Mouse (Mus musculus) MEL (cell line): Measurements from ENCODE around the gene Actr10. TPM values are rescaled to one million over a fixed set of nuclear protein-coding genes. Genes with fewer than 3 reads are reported as not detected.

ENCODE experiments used
- DNase-seq: peaks from one replicate; pipeline ENCODE4 v3.0.0; 2011; ENCODE audit warnings: low read depth, low spot score
- H3K27ac ChIP-seq: 2 replicates; pipeline ENCODE4 v1.5.1; 2012; ENCODE audit warnings: low read depth, mild to moderate bottlenecking, control low read depth, low read length, moderate library complexity; ENCODE audit not compliant: control insufficient read depth
- H3K27me3 ChIP-seq, 2 experiments: fragments of 150-350 bp in 1 of 2; sonication (generic) in 1 of 2; 2 replicates each; pipeline ENCODE4 v1.6.1; 2012; ENCODE audit warnings: low read length in 2 of 2, mild to moderate bottlenecking in 2 of 2, improper control_type of control experiment in 1 of 2, moderate library complexity in 1 of 2; ENCODE audit not compliant: insufficient read depth in 2 of 2, control insufficient read depth in 1 of 2
- H3K36me3 ChIP-seq, 2 experiments: 2 replicates each; pipeline ENCODE4 v1.6.1; 2012 to 2014; ENCODE audit warnings: low read length in 2 of 2, improper control_type of control experiment in 1 of 2, inconsistent platforms in 1 of 2, mild to moderate bottlenecking in 1 of 2; ENCODE audit not compliant: insufficient read depth in 2 of 2, control insufficient read depth in 1 of 2
- H3K4me1 ChIP-seq, 2 experiments: fragments of 150-350 bp in 1 of 2; sonication (generic) in 1 of 2; 2 replicates each; pipeline ENCODE4 v1.6.1; 2012; ENCODE audit warnings: low read length in 2 of 2, improper control_type of control experiment in 1 of 2, mild to moderate bottlenecking in 1 of 2; ENCODE audit not compliant: insufficient read depth in 2 of 2, control insufficient read depth in 1 of 2
- H3K4me3 ChIP-seq, 2 experiments: fragments of 150-350 bp in 1 of 2; sonication (generic) in 1 of 2; 2 replicates each; pipeline ENCODE4 v1.5.1; 2012; ENCODE audit warnings: low read depth in 2 of 2, low read length in 2 of 2, mild to moderate bottlenecking in 2 of 2, moderate library complexity in 2 of 2, control low read depth in 1 of 2, improper control_type of control experiment in 1 of 2; ENCODE audit not compliant: control insufficient read depth in 1 of 2, insufficient read depth in 1 of 2
- H3K79me2 ChIP-seq: 2 replicates; pipeline ENCODE4 v1.6.1; 2012; ENCODE audit warnings: mild to moderate bottlenecking, low read length, moderate library complexity; ENCODE audit not compliant: control insufficient read depth, poor library complexity, insufficient read depth
- H3K9ac ChIP-seq: 2 replicates; pipeline ENCODE4 v1.6.1; 2012; ENCODE audit warnings: low read depth, mild to moderate bottlenecking, control low read depth, low read length, moderate library complexity; ENCODE audit not compliant: control insufficient read depth, poor library complexity, severe bottlenecking
- H3K9me3 ChIP-seq: fragments of 150-350 bp; sonication (generic); replicated peaks from 2 replicates; pipeline ENCODE4 v1.6.1; 2012; ENCODE audit warnings: mild to moderate bottlenecking, low read length, improper control_type of control experiment, moderate library complexity; ENCODE audit not compliant: insufficient read depth
- CHD1 ChIP-seq: IDR thresholded peaks from 2 replicates; pipeline ENCODE4 v1.6.1; 2012; ENCODE audit warnings: low read depth, mild to moderate bottlenecking, inconsistent platforms, low read length, improper control_type of control experiment
- CHD2 ChIP-seq: IDR thresholded peaks from 2 replicates; pipeline ENCODE4 v1.6.1; 2011; ENCODE audit warnings: low read length, improper control_type of control experiment
- CTCF ChIP-seq, 3 experiments: IDR thresholded peaks in 2 of 3; conservative IDR thresholded peaks in 1 of 3; 2 replicates each; pipeline ENCODE4 v1.5.1; 2011 to 2012; ENCODE audit warnings: low read length in 3 of 3, low read depth in 2 of 3, mild to moderate bottlenecking in 2 of 3, improper control_type of control experiment in 1 of 3, inconsistent platforms in 1 of 3, mixed read lengths in 1 of 3, moderate library complexity in 1 of 3; ENCODE audit not compliant: control insufficient read depth in 1 of 3, insufficient read depth in 1 of 3, poor library complexity in 1 of 3, severe bottlenecking in 1 of 3
- E2F4 ChIP-seq: IDR thresholded peaks from 2 replicates; pipeline ENCODE4 v1.6.1; 2011; ENCODE audit warnings: low read depth, low read length, improper control_type of control experiment, borderline replicate concordance
- ELF1 ChIP-seq: IDR thresholded peaks from 2 replicates; pipeline ENCODE4 v1.6.1; 2014; ENCODE audit warnings: low read depth, mild to moderate bottlenecking, inconsistent platforms, low read length, improper control_type of control experiment, moderate library complexity
- EP300 ChIP-seq, 2 experiments: IDR thresholded peaks; 2 replicates each; pipeline ENCODE4 v1.6.1; 2011; ENCODE audit warnings: improper control_type of control experiment in 2 of 2, low read length in 2 of 2, low read depth in 1 of 2, mild to moderate bottlenecking in 1 of 2
- GABPA ChIP-seq: IDR thresholded peaks from 2 replicates; pipeline ENCODE4 v1.6.1; 2012; ENCODE audit warnings: low read depth, mild to moderate bottlenecking, inconsistent platforms, low read length, improper control_type of control experiment, moderate library complexity
- KAT2A ChIP-seq: conservative IDR thresholded peaks from 2 replicates; pipeline ENCODE4 v1.6.1; 2012; ENCODE audit warnings: low read depth, low read length, improper control_type of control experiment, inconsistent platforms
- MAFK ChIP-seq: IDR thresholded peaks from 2 replicates; pipeline ENCODE4 v1.6.1; 2011; ENCODE audit warnings: low read depth, mild to moderate bottlenecking, low read length, improper control_type of control experiment, borderline replicate concordance
- MAX ChIP-seq: IDR thresholded peaks from 2 replicates; pipeline ENCODE4 v1.6.1; 2011; ENCODE audit warnings: low read length, improper control_type of control experiment
- MAZ ChIP-seq: IDR thresholded peaks from 2 replicates; pipeline ENCODE4 v1.6.1; 2012; ENCODE audit warnings: low read depth, mild to moderate bottlenecking, inconsistent platforms, low read length, improper control_type of control experiment
- MEF2A ChIP-seq: IDR thresholded peaks from 2 replicates; pipeline ENCODE4 v1.6.1; 2014; ENCODE audit warnings: low read depth, mild to moderate bottlenecking, inconsistent platforms, low read length, improper control_type of control experiment; ENCODE audit not compliant: poor library complexity, insufficient replicate concordance, severe bottlenecking; ENCODE audit errors: extremely low read depth
- MXI1 ChIP-seq: IDR thresholded peaks from 2 replicates; pipeline ENCODE4 v1.6.1; 2011; ENCODE audit warnings: mild to moderate bottlenecking, low read depth, low read length, improper control_type of control experiment
- MYB ChIP-seq: IDR thresholded peaks from 2 replicates; pipeline ENCODE4 v1.6.1; 2011; ENCODE audit warnings: mild to moderate bottlenecking, low read depth, low read length, improper control_type of control experiment
- MYC ChIP-seq: IDR thresholded peaks from 2 replicates; pipeline ENCODE4 v1.6.1; 2011; ENCODE audit warnings: low read depth, mild to moderate bottlenecking, low read length, improper control_type of control experiment, moderate library complexity
- NELFE ChIP-seq: IDR thresholded peaks from 2 replicates; pipeline ENCODE4 v1.6.1; 2011; ENCODE audit warnings: low read depth, low read length, improper control_type of control experiment
- NRF1 ChIP-seq: IDR thresholded peaks from 2 replicates; pipeline ENCODE4 v1.6.1; 2014; ENCODE audit warnings: low read depth, mild to moderate bottlenecking, inconsistent platforms, low read length, improper control_type of control experiment, moderate library complexity; ENCODE audit not compliant: poor library complexity, insufficient read depth, severe bottlenecking
- POLR2A ChIP-seq, 2 experiments: IDR thresholded peaks; 2 replicates each; pipeline ENCODE4 v1.6.1; 2011 to 2012; ENCODE audit warnings: low read length in 2 of 2, mild to moderate bottlenecking in 2 of 2, control low read depth in 1 of 2, improper control_type of control experiment in 1 of 2, low read depth in 1 of 2, moderate library complexity in 1 of 2; ENCODE audit not compliant: control insufficient read depth in 1 of 2, insufficient read depth in 1 of 2, poor library complexity in 1 of 2
- POLR2AphosphoS2 ChIP-seq: IDR thresholded peaks from 2 replicates; pipeline ENCODE4 v1.6.1; 2011; ENCODE audit warnings: low read length, improper control_type of control experiment
- POLR2AphosphoS5 ChIP-seq: IDR thresholded peaks from 2 replicates; pipeline ENCODE4 v1.6.1; 2012; ENCODE audit warnings: low read depth, borderline replicate concordance, mild to moderate bottlenecking, inconsistent platforms, low read length, moderate library complexity, mixed read lengths
- RAD21 ChIP-seq: IDR thresholded peaks from 2 replicates; pipeline ENCODE4 v1.6.1; 2011; ENCODE audit warnings: mild to moderate bottlenecking, low read depth, low read length, improper control_type of control experiment
- TAL1 ChIP-seq: IDR thresholded peaks from 2 replicates; pipeline ENCODE4 v1.6.1; 2012; ENCODE audit warnings: mild to moderate bottlenecking, inconsistent platforms, low read length, moderate library complexity, mixed read lengths
- TBP ChIP-seq: IDR thresholded peaks from 2 replicates; pipeline ENCODE4 v1.8.0; 2011; ENCODE audit warnings: low read depth, low read length, improper control_type of control experiment
- TCF12 ChIP-seq: IDR thresholded peaks from 2 replicates; pipeline ENCODE4 v1.6.1; 2014; ENCODE audit warnings: low read depth, mild to moderate bottlenecking, inconsistent platforms, low read length, improper control_type of control experiment, moderate library complexity
- USF1 ChIP-seq: IDR thresholded peaks from 2 replicates; pipeline ENCODE4 v1.6.1; 2014; ENCODE audit warnings: low read depth, mild to moderate bottlenecking, inconsistent platforms, low read length, improper control_type of control experiment, moderate library complexity
- USF2 ChIP-seq, 2 experiments: IDR thresholded peaks; 2 replicates each; pipeline ENCODE4 v1.6.1; 2011 to 2012; ENCODE audit warnings: improper control_type of control experiment in 2 of 2, low read length in 2 of 2, borderline replicate concordance in 1 of 2, inconsistent platforms in 1 of 2, low read depth in 1 of 2, mild to moderate bottlenecking in 1 of 2; ENCODE audit not compliant: insufficient read depth in 1 of 2
- polyA plus RNA-seq, 2 experiments: library from polyadenylated mRNA; stranded (reverse) in 1 of 2; unstranded in 1 of 2; fragments of >175 nt in 1 of 2; fragments of >200 nt in 1 of 2; gene quantifications; 2 replicates each; pipeline versions ENCODE4 v1.2.1 to v1.2.4; 2012; ENCODE audit warnings: low replicate concordance in 2 of 2, low read depth in 1 of 2; ENCODE audit not compliant: insufficient read length in 2 of 2, insufficient read depth in 1 of 2, missing spikeins in 1 of 2
- total RNA-seq: library from RNA; depleted of rRNA; stranded (reverse); fragments of 300-350 nt; gene quantifications from 2 replicates; pipeline ENCODE4 v1.2.3, GENCODE M21; 2012

Gene Actr10
- total and polyA plus RNA-seq, 3 experiments: 78.7 to 109 TPM; not detected in 1

DNA sequence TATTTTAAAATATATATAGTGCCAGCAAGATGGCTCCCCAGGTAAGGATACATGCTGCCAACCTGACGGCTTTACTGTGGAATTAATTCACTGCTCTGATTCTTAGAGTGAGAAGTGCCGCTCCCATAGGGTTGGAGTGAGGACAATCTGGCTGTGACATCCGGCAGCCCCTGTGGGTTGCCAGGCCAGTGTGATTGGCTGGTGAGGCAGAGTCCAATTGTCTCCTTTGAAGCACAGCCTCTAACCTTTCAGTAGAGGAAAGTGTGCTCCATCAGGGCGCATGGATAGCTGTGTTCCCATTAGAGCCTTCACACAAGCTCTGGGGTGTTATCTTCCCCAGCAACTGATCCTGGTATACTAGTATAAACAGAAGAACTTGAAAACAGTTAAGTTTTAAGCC, 21.0 kb downstream of the Actr10 start:
- Histone ChIP-seq H3K4me1 (no peaks in the 10 kb centered on the region), H3K36me3 (peaks cover 0 to 13% of the 10 kb centered on the region in 2 experiments; a peak in 2 of 4 replicates), H3K27me3 (no peaks in the 10 kb centered on the region), H3K9me3 (no peaks in the 10 kb centered on the region), H3K4me3 (no peak overlapping the region), H3K27ac (no peak overlapping the region), H3K9ac (no peak overlapping the region), H3K79me2 (no peaks in the 10 kb centered on the region; the same call in 1 of the 2 replicates)
- TF ChIP-seq POLR2AphosphoS5 (no peak), TBP (no peak), MAZ (no peak), MXI1 (no peak), MYB (no peak), MAFK (no peak), KAT2A (no peak), RAD21 (no peak), MEF2A (no peak), ELF1 (no peak), USF2 (IDR thresholded peaks at IDR 0.05; ENCODE audit: borderline replicate concordance in 1 of 2, insufficient read depth in 1 of 2, low read depth in 1 of 2, low read length in 2 of 2) (no peak), MYC (no peak), CHD2 (no peak), USF1 (no peak), TCF12 (no peak), NELFE (no peak), EP300 (IDR thresholded peaks at IDR 0.05; ENCODE audit: low read depth in 1 of 2, low read length in 2 of 2) (no peak), GABPA (no peak), MAX (no peak), TAL1 (no peak)
- no peak for DNase-seq

DNA sequence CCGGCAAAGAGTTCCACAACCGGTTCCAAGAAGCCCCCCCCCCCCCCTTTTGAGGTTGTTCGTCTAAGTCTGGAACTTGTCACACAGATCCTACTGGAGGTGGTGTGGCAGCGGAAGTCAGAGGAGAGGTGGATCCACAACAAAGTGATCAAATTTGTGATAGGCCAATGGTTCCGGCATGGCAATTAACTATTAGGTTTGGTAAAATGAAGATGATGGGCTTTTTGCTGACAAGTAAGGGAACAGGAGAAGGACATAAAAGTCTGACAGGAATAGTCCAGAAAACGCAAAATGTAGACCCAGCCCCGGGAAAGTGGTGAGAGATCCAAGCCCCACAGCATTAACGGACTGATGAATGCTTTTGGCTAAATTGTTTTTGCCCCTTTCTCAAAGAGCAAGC, 29.9 kb downstream of the Actr10 start:
- no peaks in the 10 kb centered on the region for H3K27me3 ChIP-seq
- H3K36me3 ChIP-seq: peaks cover 0 to 2% of the 10 kb centered on the region in 2 experiments; a peak in 2 of 4 replicates
- TF ChIP-seq NELFE (no peak; the same call in 1 of the 2 replicates), POLR2AphosphoS2 (no peak), CTCF (IDR thresholded peaks at IDR 0.05 in 2 of 3, conservative IDR thresholded peaks at IDR 0.05 in 1 of 3; ENCODE audit: control insufficient read depth in 1 of 3, insufficient read depth in 1 of 3, low read depth in 2 of 3, low read length in 3 of 3, poor library complexity in 1 of 3, severe bottlenecking in 1 of 3) (no peak), RAD21 (no peak), EP300 (IDR thresholded peaks at IDR 0.05; ENCODE audit: low read depth in 1 of 2, low read length in 2 of 2) (no peak; a peak in 1 of 4 replicates), MAX (no peak), POLR2A (IDR thresholded peaks at IDR 0.05; ENCODE audit: control insufficient read depth in 1 of 2, insufficient read depth in 1 of 2, low read depth in 1 of 2, low read length in 2 of 2, poor library complexity in 1 of 2) (no peak), MYB (no peak), NRF1 (no peak), MAZ (no peak), MAFK (no peak), CHD1 (no peak), E2F4 (no peak)
- H3K9me3 ChIP-seq: no peaks in the 10 kb centered on the region
- peak overlapping the region; percentile 57 to 80 for H3K4me3 ChIP-seq
- no peaks in the 10 kb centered on the region; the same call in 1 of the 2 replicates for H3K79me2 ChIP-seq
- H3K9ac ChIP-seq: peak overlapping the region; percentile 80
- peak; percentile 68 for DNase-seq
- H3K4me1 ChIP-seq: no peaks in the 10 kb centered on the region
- H3K27ac ChIP-seq: peak overlapping the region; percentile 92
